Mouse (Mus musculus): Measurements from ENCODE around the gene Sema5b.

Gene Sema5b

GRCm38 (mm10) chr16:35596241-35596640, 55.3 kb downstream of the Sema5b start:
- no peak for DNase-seq

- no peak for DNase-seq
Measured at GRCm38 (mm10) chr16:35596661-35597350, 55.9 kb downstream of the Sema5b start.

GRCm38 (mm10) chr16:35597991-35598390, 57.0 kb downstream of the Sema5b start:
- DNase-seq: no peak

DNA sequence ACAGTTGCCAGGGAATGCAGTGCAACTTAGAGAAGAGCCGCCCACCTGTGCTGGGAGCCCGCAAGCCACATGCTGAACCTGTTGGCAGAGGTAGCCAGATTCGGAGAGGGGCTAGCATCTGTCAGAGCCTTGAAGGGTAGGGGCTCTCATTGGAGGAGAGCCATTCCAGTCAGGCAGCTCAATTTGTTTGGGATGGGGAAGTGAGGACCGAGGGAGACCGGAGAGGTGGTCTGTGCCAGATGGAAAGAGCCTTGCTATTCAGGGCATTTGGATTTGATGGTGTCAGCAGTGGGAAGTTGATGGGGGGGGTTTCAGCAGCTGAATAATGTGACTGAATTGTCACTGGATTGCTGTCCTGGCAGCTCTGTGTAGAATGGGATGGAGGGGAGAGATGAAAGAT, 57.9 kb downstream of the Sema5b start:
- no peak for DNase-seq

DNA sequence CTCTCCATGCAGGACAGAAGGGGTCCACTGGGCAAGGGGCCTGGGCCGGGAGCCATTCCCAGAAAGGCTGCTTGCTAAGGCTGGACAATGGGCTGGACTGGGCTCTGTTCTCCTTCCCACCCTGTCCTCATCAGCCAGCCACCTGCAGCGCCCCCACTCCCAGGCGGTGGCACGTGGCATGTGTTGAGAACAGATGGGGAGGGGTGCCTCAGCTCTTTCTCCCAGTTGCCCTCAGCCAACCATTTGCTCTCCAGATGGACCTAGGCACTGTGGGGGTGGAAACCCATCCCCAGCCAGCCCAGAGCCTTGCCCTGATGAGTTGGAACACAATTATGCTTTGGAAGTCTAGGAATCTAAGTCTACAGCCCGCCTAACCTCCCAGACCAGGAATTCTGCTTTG, 59.3 kb downstream of the Sema5b start:
- no peak for DNase-seq

DNA sequence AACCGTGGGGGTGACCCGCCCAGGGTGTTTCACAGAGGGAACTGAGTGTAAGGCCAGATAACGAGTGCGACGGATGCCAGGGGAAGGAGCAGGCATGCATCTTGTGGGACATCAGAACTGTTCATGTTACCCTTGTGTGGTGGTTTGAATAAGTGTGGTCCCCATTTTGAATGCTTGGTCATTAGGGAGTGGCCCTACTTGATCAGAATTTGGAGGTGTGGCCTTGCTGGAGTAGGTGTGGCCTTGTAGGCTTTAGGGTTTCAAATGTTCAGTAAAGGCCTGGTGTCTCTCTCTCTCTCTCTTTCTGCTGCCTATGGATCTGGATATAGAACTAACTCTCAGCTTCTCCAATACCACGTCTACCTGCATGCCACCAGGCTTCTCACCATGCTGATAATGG, 60.5 kb downstream of the Sema5b start:
- no peak for DNase-seq

- no peak for DNase-seq
Measured at GRCm38 (mm10) chr16:35602529-35602928, 61.6 kb downstream of the Sema5b start.

DNA sequence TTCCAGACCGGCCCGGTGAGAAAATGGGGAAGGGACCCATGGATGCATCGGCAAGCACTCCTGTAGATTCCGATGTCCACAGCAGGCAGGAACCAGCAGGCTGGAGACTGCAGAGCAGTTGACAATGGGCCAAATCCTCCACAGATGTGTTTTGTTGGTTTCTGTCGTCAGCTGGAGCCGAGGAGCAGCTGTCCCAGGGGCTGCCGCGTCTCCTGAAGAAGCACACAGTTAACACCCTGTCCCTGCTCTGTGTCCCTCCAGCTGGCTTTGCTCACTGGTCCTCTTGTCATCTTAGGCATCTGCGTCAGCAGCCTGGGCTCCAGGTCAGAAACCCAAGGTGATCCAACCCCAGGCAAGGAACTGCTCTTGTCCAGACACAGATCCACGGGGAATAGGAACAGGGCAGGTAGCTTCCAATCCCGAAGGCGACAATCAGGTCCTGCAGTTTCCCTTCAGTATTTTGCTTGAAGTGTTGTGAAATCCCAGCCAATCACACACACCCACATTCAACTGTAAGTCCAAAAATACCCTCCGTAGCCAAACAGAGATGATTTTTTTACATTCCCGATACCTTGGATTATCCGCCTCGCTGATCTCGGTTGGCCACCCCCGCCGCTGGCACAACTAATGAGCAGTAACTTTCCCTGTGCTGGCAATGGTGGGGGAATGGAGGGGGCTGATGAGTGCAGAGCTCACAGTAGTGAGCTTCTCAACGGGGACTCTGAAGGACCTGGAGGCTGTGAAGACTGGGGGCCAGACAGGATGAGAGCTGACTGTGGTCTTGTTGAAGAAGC, 63.0 kb downstream of the Sema5b start:
- peak; percentile 67 for DNase-seq

DNA sequence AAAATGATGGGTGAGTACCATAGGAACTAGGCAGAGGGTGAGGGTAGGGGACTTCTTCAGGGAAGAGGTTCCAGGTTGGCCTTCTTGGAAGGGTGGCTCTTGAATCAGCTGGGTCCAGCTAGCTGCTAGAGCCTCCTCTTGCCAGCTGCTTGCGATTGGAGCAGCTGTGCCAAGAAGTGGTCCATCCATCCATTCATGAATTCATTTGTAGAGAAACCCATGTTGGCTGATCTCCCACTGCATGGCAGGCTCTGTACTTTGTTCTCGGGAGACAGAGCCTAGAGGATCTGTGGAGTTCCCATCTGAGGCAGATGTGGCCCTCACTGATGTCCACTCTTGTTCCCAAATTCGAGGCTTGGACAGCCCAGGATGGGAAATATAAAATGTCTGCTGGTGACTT, 66.3 kb downstream of the Sema5b start:
- no peak for DNase-seq

DNA sequence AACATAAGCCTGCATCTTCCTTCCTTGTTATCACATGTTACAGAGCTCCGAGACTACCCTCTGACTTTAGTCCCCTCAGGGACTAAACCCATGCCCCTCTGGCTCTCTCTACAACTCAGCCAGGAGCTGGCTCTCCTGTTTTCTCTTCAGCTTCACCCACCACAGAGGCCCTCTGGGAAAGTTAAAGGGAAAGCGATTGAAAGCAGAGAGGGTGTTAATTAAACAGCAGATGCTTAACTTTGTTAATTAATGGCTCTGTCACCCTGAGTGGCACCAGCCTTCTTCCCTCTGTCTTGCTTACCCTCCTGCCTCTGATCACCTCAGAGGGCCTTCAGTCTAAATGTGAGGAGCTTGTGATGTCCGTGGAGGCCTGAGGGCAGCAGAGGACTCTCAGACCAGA, 67.3 kb downstream of the Sema5b start:
- DNase-seq: no peak

DNA sequence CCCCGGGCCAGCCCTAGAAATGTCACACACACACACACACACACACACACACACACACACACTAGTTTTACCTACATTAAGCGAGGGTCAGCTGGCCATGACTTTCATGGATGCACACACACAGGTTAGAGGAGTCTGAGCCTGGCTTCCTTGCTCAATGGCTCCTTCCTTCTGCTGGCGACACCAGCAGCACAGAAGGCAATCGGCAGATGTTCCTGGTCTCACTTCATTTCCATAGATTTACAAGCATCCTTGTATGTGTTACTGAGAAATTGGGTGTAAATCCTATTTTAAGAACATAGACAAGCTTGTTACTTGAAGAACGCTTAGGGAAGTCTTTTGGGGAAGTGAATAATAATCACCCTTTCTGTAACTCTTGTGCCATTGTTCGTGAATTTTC, 68.6 kb downstream of the Sema5b start:
- no peak for DNase-seq

GRCm38 (mm10) chr16:35613851-35614804, 73.2 kb downstream of the Sema5b start:
- DNase-seq: no peak

DNA sequence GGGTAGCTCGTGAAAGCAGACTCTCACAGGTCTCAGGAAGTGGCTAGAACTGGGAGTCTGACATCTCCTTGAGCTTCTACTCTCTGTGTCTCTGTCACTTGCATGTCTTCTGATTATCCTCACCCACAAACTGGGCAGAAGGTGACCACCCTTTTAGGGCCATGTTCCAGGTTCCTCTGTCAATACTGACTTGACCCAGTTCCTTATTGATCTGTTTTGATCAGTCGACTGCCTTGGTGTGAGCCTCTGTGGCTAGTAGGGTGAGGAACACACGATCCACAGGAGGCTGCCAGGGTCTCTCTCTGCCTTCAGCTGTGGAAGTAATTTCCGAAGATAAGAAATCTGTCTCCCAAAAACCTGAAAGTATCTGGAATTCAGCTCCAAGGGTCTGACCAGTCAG, 76.8 kb downstream of the Sema5b start:
- DNase-seq: no peak

DNA sequence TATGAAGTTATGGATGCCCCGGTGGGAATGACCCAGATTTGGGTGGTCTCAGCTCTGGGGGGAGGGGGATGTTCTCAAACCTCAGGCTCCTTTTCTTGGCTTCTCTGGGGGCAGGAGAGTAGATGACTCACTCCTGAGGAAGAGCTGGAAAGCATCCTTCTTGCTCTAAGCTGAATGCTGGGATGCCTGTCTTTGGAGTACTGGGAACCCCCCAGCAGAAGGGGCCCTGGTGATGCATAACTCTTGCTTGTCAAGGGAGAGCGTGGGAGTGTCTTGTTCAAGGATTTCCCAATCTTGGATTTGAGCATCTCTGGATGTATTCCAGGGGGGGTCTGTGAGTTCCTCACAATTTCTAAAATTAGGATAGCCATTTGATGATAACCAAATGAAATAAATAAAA, 82.1 kb downstream of the Sema5b start:
- DNase-seq: no peak

DNA sequence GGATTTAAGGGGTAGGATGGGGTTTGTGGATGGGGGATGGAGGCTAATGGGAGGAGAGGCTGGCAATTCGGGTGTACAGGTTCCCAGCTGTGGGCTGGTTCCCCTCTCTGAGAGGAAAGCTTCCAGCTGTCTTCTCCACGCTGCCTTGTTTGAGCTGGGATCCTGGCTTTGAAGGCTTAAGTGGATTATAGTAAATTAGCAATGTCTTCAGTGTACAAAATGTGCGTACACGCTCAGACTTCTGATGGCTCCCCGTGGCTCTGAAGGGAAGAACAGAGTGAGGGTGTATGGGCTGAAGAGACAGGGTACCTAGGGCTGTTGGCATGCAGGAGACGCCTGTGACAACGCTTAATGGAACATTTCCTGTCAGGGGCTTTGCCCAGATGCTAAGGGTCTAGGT, 83.0 kb downstream of the Sema5b start:
- DNase-seq: no peak

- no peak for DNase-seq
Measured at GRCm38 (mm10) chr16:35624877-35625276, 83.9 kb downstream of the Sema5b start.

- no peak for DNase-seq
Measured at GRCm38 (mm10) chr16:35625286-35626020, 84.5 kb downstream of the Sema5b start.

DNA sequence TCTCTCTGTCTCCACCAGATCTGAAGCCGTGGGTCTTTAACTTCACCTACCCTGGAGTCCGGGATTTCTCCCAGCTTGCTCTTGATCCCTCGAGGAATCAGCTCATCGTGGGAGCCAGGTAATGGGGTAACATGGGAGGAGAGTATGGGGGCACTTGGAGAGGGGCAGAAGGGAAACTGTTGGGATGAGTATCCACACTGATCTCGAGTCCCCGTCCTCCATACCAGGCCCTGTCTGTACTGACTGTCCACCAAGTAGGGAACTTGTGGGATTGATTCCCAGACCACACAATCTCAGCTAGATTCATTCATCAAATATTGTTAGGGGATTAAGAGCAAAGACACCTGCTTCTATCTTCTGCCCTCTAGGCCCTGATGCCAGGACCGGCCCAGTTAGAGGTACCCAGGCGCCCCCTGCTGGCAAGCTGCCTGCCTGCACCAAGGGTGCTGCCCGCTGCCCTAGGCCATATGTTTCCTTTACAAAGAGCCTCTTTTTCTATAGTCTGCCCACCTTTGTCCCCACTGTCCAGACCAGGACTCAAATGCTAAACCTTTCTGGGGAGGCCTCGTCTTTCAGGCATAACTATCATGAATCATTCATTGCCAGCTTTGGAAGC, 87.2 kb downstream of the Sema5b start:
- DNase-seq: peak; percentile 92

DNA sequence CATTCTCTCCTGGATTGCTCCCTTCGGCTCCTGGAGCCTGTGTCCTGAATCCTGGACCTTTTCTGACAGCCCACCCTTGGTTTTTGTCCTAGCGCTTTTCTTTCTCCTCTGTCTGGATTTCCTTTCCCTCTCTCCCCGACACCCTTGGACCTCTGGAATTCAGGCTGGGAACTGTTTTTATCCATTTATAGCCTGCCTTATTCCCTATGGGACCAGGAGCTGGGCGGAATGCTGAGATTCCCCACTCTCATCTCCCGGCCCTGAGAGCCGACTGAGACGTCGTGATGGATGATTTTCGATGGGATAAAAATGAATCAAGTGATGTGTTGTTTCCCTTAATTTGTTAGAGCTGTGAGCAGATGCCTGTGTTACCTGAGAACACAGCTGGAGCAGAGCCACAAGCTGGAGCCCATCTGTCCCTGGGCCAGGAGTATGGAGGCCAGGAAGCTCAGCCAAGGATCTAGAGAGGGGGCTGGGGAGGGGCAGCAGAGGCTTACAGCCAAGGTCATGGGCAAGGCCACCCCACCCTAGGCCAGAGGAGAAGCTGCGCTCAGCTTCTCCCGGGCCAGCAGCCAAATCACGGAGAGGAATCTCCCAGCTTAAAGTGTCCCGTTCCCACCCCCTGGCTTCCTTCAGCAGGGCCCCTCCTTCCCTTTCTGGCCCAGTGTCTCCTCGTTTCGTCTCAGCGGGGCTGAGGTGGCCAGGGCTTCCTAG, 89.7 kb downstream of the Sema5b start:
- peak; percentile 80 for DNase-seq

DNA sequence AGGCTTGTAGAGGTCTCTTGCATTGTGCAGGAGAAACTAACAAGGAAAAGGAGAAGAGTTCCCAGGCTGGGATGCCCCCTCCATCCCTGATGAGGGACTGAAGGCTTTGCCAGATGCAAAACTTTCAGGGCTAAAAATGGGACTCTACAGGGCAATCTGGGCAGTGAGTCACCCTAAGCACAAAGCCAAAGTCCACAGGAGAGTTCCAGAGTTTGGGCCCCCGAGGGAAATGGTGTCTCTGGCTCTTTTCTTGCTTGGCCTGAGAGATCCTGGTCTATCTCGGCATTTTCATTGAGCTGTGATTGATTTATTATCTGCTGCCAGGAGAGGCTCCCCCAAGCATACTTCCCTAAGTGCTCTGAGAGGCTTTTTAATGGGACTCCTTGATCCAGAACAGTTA, 92.1 kb downstream of the Sema5b start:
- no peak for DNase-seq

DNA sequence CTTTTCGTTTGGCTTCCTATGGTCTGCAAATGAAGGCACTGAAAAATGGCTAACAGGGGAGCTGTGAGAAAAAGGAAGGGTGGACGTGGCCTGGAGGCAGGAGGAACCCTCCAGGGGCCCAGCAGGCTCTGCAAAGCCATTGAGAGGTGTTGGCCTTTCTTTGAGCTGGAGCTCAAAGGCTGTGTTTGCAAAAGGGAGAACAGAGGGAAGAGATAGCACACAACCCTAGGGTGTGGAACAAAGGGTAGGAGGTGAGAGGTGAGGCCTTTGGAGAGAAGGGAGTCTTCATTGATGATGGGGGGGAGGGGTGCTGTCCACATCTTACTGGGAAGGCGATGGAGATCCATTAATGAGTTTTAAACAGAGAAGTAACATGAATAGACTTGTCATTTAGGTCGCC, 94.0 kb downstream of the Sema5b start:
- DNase-seq: no peak

- DNase-seq: no peak
Measured at GRCm38 (mm10) chr16:35639505-35639904, 98.6 kb downstream of the Sema5b start.
